Mouse (Mus musculus): ENCODE results near the gene Tvp23a. TPM values are rescaled to one million over a fixed set of nuclear protein-coding genes. Genes with fewer than 3 reads are reported as not detected.

Tvp23a gene
- polyA plus RNA-seq, 1 experiment from 2014 or later = 48.6 TPM

DNA sequence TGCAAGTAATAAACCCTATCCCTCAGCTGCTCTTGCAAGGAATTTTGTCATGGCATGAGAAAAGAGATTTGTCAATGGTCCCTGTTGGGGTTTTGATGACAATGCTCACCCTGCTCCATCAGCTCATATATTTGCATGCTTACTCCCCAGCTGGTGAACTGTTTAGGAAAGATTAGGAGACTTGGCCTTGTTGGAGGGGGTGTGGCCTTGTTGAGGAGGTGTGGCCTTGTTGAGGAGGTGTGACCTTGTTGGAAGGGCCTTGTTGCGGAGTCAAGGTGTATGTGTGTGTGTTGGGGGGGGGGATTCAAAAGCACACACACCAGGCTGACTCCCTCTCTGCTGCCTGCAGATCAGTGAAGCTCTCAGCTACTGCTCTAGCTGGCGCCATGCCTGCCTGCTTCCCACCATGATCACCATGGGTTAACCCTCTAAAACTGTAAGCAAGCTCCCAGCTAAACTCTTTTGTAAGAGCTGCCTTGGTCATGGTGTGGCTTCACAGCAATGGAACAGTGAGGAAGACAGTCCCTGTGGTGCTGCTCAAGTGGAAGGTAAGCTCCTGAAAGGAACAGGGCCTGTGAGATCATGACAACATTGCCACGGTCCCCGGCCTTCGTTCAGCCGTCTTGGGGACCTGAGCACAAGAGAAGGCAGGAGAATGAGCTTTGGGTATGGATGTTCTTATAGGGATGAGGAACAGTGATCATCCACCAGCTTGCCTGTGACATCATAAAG lies 58.4 kb downstream of the Tvp23a start:
- Histone ChIP-seq H3K4me1 (ENCODE audit: control insufficient read depth, insufficient read depth, low read length) (no peaks in the 10 kb centered on the region), H3K27me3 (ENCODE audit: control insufficient read depth, insufficient read depth, low read length) (no peaks in the 10 kb centered on the region), H3K4me2 (ENCODE audit: low read depth, low read length) (no peak overlapping the region), H3K4me3 (ENCODE audit: low read depth, low read length) (no peak overlapping the region), H3K27ac (ENCODE audit: low read depth, low read length) (no peak overlapping the region), H3K36me3 (ENCODE audit: control insufficient read depth, insufficient read depth, low read length) (no peaks in the 10 kb centered on the region), H3K9ac (replicated peaks; ENCODE audit: low read depth, low read length) (no peak overlapping the region), H3K9me3 (ENCODE audit: control insufficient read depth, low read length) (no peaks in the 10 kb centered on the region)
- 89% methylated on average over 6 of the region's 6 CpGs for WGBS
- no peak for ATAC-seq (ENCODE audit: low read depth)

DNA sequence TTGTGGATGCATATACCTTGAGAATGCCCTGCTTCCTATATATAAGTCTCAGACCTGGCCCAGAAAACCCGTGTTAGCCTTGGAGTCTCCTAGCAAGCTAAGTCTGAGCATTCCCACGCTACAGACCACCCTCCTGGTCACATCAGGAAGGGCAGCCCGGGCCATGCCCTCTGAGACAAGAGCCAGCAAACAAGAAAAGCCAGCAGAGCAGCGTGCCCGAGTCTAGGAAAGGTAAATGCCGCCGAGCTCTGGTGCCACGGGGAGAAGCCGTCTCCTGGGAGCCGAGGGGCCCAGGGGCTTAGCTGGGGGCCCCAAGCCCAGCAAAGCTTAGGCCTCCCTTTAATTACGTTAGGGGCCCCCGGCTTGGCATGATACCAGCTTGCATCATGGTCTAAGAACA lies 61.9 kb downstream of the Tvp23a start:
- Histone ChIP-seq H3K27ac (ENCODE audit: low read depth, low read length) (no peak overlapping the region), H3K4me2 (ENCODE audit: low read depth, low read length) (no peak overlapping the region), H3K27me3 (ENCODE audit: control insufficient read depth, insufficient read depth, low read length) (no peaks in the 10 kb centered on the region), H3K4me3 (ENCODE audit: low read depth, low read length) (no peak overlapping the region), H3K9ac (replicated peaks; ENCODE audit: low read depth, low read length) (no peak overlapping the region), H3K4me1 (ENCODE audit: control insufficient read depth, insufficient read depth, low read length) (no peaks in the 10 kb centered on the region), H3K36me3 (ENCODE audit: control insufficient read depth, insufficient read depth, low read length) (no peaks in the 10 kb centered on the region), H3K9me3 (ENCODE audit: control insufficient read depth, low read length) (no peaks in the 10 kb centered on the region)
- 84% methylated on average over 12 of the region's 12 CpGs for WGBS
- ATAC-seq (ENCODE audit: low read depth) = no peak

DNA sequence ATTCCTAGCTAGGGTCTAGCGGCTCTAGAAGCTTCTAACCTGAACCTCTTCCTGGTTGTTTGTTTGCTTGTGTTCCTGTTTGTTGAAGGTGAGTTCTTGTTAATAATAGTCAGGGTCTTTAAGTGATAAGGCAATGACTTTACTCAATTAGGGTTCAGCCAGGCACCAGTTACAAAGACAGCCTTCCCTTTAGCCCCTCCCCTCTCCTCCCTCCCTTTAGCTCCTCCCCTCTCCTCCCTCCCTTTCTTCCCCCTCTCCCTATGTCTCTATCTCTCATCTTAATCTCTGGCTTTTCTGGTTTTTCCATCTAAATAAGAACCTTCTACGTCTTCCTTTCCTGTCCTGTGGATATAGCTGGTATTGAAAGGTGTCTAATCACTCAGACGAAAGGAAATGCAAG lies 62.6 kb downstream of the Tvp23a start:
- Histone ChIP-seq H3K27me3 (ENCODE audit: control insufficient read depth, insufficient read depth, low read length) (no peaks in the 10 kb centered on the region), H3K36me3 (ENCODE audit: control insufficient read depth, insufficient read depth, low read length) (no peaks in the 10 kb centered on the region), H3K4me1 (ENCODE audit: control insufficient read depth, insufficient read depth, low read length) (no peaks in the 10 kb centered on the region), H3K4me3 (ENCODE audit: low read depth, low read length) (no peak overlapping the region), H3K27ac (ENCODE audit: low read depth, low read length) (no peak overlapping the region), H3K9ac (replicated peaks; ENCODE audit: low read depth, low read length) (no peak overlapping the region), H3K9me3 (ENCODE audit: control insufficient read depth, low read length) (no peaks in the 10 kb centered on the region), H3K4me2 (ENCODE audit: low read depth, low read length) (no peak overlapping the region)
- ATAC-seq (ENCODE audit: low read depth) = no peak
- WGBS = 78% methylated on average over 3 of the region's 3 CpGs

DNA sequence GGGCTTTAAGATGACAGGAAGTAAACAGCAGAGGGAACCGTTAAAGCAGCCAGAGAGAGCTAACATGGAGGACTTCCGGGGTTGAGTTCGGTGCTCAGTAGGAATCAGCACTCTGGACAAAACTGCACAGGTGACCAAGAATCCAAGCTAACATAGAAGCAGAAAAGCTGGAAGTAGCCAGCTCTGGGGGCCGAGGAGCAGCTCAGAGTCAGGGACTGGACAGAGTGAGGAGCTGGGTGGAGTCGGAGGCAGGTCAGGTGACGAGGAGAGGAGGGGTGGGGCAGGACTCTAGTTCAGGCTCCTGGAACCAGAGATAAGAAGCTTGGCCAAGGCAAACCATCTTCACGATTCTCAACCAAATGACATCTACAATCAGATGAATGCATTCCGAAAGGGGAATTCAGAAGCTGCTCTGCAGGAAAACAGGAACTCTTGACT lies 63.1 kb downstream of the Tvp23a start:
- H3K4me2 ChIP-seq (ENCODE audit: low read depth, low read length) = no peak overlapping the region

GRCm38 (mm10) chr16:10379531-10379930 lies 67.6 kb downstream of the Tvp23a start:
- WGBS = 74% methylated on average over 2 of the region's 2 CpGs

More for the DNA sequence above, 63.1 kb downstream of the Tvp23a start:
- H3K4me3 ChIP-seq (ENCODE audit: low read depth, low read length) = no peak overlapping the region
- H3K36me3 ChIP-seq (ENCODE audit: control insufficient read depth, insufficient read depth, low read length) = no peaks in the 10 kb centered on the region
- H3K9me3 ChIP-seq (ENCODE audit: control insufficient read depth, low read length) = no peaks in the 10 kb centered on the region
- no peak overlapping the region for H3K9ac ChIP-seq (replicated peaks; ENCODE audit: low read depth, low read length)
- H3K4me1 ChIP-seq (ENCODE audit: control insufficient read depth, insufficient read depth, low read length) = no peaks in the 10 kb centered on the region
- 35% methylated on average over 8 of the region's 8 CpGs for WGBS
- no peak overlapping the region for H3K27ac ChIP-seq (ENCODE audit: low read depth, low read length)
- ATAC-seq (ENCODE audit: low read depth) = no peak
- H3K27me3 ChIP-seq (ENCODE audit: control insufficient read depth, insufficient read depth, low read length) = no peaks in the 10 kb centered on the region

DNA sequence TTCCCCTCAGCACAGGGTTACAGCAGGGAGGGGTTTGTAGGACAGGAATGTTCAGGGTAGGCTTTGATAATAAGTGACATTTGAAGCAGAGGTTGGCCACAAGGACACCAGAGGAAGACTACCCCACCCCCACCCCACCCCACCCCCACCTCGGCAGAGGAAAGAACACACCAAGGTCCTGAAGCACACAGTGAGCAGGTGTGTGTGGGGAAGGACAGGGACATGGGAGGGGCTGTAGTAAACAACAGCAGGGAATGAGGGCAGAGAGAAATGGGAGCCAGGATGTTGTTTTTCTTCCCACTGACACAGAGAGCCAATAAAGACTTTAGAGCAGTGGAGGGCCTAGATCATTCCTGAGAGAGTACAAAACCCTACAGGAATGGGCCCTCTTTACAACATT lies 69.9 kb downstream of the Tvp23a start:
- Histone ChIP-seq H3K4me3 (ENCODE audit: low read depth, low read length) (no peak overlapping the region), H3K9ac (replicated peaks; ENCODE audit: low read depth, low read length) (no peak overlapping the region), H3K36me3 (ENCODE audit: control insufficient read depth, insufficient read depth, low read length) (no peaks in the 10 kb centered on the region), H3K27ac (ENCODE audit: low read depth, low read length) (no peak overlapping the region), H3K9me3 (ENCODE audit: control insufficient read depth, low read length) (no peaks in the 10 kb centered on the region), H3K4me1 (ENCODE audit: control insufficient read depth, insufficient read depth, low read length) (peaks cover 4% of the 10 kb centered on the region; the same call in 1 of the 2 replicates), H3K27me3 (ENCODE audit: control insufficient read depth, insufficient read depth, low read length) (no peaks in the 10 kb centered on the region), H3K4me2 (ENCODE audit: low read depth, low read length) (no peak overlapping the region)
- no peak for ATAC-seq (ENCODE audit: low read depth)
- 50% methylated on average over 1 of the region's 1 CpGs for WGBS

More at GRCm38 (mm10) chr16:10379531-10379930, 67.6 kb downstream of the Tvp23a start:
- no peak overlapping the region for H3K27ac ChIP-seq (ENCODE audit: low read depth, low read length)
- no peaks in the 10 kb centered on the region for H3K36me3 ChIP-seq (ENCODE audit: control insufficient read depth, insufficient read depth, low read length)
- no peak overlapping the region for H3K4me2 ChIP-seq (ENCODE audit: low read depth, low read length)
- no peaks in the 10 kb centered on the region for H3K27me3 ChIP-seq (ENCODE audit: control insufficient read depth, insufficient read depth, low read length)
- no peaks in the 10 kb centered on the region for H3K9me3 ChIP-seq (ENCODE audit: control insufficient read depth, low read length)
- no peak for ATAC-seq (ENCODE audit: low read depth)
- no peak overlapping the region for H3K4me3 ChIP-seq (ENCODE audit: low read depth, low read length)
- no peak overlapping the region for H3K9ac ChIP-seq (replicated peaks; ENCODE audit: low read depth, low read length)
- H3K4me1 ChIP-seq (ENCODE audit: control insufficient read depth, insufficient read depth, low read length) = peaks cover 2% of the 10 kb centered on the region; the same call in 1 of the 2 replicates

- no peaks in the 10 kb centered on the region for H3K36me3 ChIP-seq (ENCODE audit: control insufficient read depth, insufficient read depth, low read length)
- ATAC-seq (ENCODE audit: low read depth) = peak; percentile 71; the same call in 1 of the 2 replicates
- H3K9ac ChIP-seq (replicated peaks; ENCODE audit: low read depth, low read length) = 0 out of 2 replicates have a peak overlapping the region, but pooled peaks have one; percentile 3
- peak overlapping the region; percentile 39 for H3K4me2 ChIP-seq (ENCODE audit: low read depth, low read length)
- no peaks in the 10 kb centered on the region for H3K9me3 ChIP-seq (ENCODE audit: control insufficient read depth, low read length)
- no peaks in the 10 kb centered on the region for H3K27me3 ChIP-seq (ENCODE audit: control insufficient read depth, insufficient read depth, low read length)
- no peak overlapping the region for H3K27ac ChIP-seq (ENCODE audit: low read depth, low read length)
- H3K4me1 ChIP-seq (ENCODE audit: control insufficient read depth, insufficient read depth, low read length) = peaks cover 4% of the 10 kb centered on the region; the same call in 1 of the 2 replicates
- no peak overlapping the region for H3K4me3 ChIP-seq (ENCODE audit: low read depth, low read length)
- 27% methylated on average over 13 of the region's 13 CpGs for WGBS
Observed at GRCm38 (mm10) chr16:10374254-10375011, 72.7 kb downstream of the Tvp23a start.

GRCm38 (mm10) chr16:10372372-10372771 lies 74.8 kb downstream of the Tvp23a start:
- Histone ChIP-seq H3K4me3 (ENCODE audit: low read depth, low read length) (no peak overlapping the region), H3K27ac (ENCODE audit: low read depth, low read length) (no peak overlapping the region)
- WGBS = 77% methylated on average over 4 of the region's 4 CpGs

More at GRCm38 (mm10) chr16:10372372-10372771, 74.8 kb downstream of the Tvp23a start:
- Histone ChIP-seq H3K9me3 (ENCODE audit: control insufficient read depth, low read length) (no peaks in the 10 kb centered on the region), H3K9ac (replicated peaks; ENCODE audit: low read depth, low read length) (no peak overlapping the region), H3K4me2 (ENCODE audit: low read depth, low read length) (no peak overlapping the region), H3K4me1 (ENCODE audit: control insufficient read depth, insufficient read depth, low read length) (peaks cover 4% of the 10 kb centered on the region; the same call in 1 of the 2 replicates), H3K36me3 (ENCODE audit: control insufficient read depth, insufficient read depth, low read length) (no peaks in the 10 kb centered on the region), H3K27me3 (ENCODE audit: control insufficient read depth, insufficient read depth, low read length) (no peaks in the 10 kb centered on the region)
- ATAC-seq (ENCODE audit: low read depth) = no peak
